Mouse (Mus musculus): ENCODE data around the gene Ifngr1. TPM values are rescaled to one million over a fixed set of nuclear protein-coding genes. Genes with fewer than 3 reads are reported as not detected.

Ifngr1 gene
- total RNA-seq, 2 experiments from 2014 or later, result 18.5 to 18.6 TPM

DNA sequence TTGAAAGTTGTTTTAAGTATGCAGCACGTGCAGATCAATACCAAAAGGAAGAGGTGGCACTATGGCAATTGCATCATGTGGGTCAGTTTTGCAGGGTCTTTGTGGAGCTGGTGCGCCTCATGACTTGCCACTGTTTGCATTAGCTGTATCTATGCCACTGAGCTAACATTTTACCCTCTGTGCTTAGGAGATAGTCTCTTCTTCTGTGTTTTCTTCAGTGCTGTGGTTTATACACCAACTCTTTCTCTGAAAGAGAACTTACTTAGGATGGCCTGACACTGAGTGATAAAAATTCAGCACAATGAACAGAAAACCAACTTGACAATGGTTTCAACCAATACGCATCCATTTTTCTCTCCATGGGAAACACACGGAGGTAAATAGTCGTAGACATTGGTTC lies 5.9 kb upstream of the Ifngr1 start:
- DNase-seq (ENCODE audit: low spot score in 2 of 2), result no peak

DNA sequence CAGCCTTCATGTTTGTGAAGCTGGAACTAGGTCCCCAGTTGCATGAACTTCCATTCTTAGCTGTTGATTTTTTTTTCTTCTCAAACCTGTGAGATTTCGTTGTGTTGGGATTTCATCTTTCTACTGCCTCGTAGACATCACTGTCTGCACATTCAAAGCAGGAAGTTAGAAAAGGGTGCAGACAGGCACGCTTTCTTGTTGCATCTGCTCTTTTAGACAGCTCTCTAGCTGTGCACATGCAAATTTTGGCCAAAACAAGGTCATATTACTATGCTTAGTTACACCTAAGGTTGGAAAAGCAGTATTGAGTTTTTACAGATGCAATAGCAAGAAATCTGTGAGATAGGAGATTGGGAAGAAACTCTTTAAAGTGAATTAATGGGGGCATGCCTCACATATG lies 4.5 kb upstream of the Ifngr1 start:
- no peak for DNase-seq (ENCODE audit: low spot score in 2 of 2)

DNA sequence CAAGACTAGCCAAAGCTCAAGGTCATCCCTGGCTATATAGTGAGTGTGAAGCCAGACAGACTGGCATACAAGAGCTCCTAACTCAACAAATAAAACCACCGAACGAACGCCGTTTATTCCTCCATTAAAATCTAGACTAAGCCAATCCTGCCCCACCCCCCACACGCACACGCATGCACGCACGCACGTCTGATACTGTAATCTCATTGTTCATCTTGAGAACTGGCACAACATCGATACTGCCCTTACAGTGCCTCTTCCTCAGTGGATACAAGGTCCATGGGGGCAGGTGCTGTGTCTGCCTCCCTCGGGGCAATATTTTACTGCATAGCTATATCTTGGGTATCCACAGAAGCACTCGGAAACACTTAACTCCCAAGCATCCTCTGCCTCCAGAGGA lies 2.1 kb upstream of the Ifngr1 start:
- DNase-seq (ENCODE audit: low spot score in 2 of 2), result no peak

DNA sequence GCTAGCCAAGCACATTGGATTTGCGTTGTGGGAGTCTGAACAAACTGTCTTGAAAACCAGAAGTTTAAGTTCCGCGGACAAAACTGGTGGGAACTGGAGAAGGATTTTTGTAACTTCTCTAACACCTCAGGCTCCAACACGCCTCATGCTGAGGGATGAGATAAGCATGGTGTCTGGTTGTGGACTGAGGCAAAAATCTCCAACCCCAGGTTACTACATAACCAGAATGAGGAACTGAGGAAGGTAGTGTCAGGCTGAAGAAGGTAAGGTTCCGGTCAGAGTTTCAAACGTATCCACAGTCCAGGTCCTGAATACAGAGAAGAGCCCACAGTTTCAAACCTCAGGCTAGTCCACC lies 486 bp upstream of the Ifngr1 start:
- no peak for DNase-seq (ENCODE audit: low spot score in 2 of 2)

DNA sequence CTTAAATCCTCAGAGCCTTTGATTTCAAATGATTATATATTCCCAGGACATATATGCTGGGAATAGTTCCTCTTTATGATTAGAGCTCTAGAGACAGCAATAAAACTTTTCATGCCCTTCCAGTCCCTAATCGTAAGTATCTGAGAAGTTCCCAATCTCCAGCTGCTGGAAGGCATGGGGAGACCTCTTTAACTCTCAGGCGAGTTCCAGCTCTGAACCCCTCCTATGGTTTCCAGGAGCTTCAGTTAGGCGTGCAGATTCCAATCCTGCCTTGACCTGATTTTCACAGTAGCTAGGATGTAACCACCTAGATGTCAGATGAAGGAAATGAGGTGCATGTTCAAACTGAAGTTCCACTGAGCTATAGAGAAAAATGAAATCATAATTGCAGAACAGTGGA lies 807 bp downstream of the Ifngr1 start:
- DNase-seq (ENCODE audit: low spot score in 2 of 2), result no peak

DNA sequence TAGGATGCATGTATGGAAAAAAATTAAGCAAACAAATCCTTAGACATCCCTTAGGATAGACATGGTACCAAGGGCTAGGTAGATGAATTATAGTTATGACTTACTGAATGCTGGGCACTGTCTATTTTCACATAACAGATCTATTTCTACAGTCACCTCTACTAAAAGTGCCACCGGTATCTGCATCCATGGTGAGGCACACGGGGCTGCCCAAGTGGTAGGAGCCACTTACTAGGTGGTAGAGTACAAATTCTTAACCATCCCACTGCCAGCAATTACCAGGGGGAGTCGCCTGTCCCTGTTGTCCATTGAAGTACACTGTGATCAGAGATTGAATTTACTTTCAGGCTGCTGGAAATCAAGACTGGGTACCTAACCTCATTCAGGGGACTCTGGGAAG lies 1.5 kb downstream of the Ifngr1 start:
- no peak for DNase-seq (ENCODE audit: low spot score in 2 of 2)

DNA sequence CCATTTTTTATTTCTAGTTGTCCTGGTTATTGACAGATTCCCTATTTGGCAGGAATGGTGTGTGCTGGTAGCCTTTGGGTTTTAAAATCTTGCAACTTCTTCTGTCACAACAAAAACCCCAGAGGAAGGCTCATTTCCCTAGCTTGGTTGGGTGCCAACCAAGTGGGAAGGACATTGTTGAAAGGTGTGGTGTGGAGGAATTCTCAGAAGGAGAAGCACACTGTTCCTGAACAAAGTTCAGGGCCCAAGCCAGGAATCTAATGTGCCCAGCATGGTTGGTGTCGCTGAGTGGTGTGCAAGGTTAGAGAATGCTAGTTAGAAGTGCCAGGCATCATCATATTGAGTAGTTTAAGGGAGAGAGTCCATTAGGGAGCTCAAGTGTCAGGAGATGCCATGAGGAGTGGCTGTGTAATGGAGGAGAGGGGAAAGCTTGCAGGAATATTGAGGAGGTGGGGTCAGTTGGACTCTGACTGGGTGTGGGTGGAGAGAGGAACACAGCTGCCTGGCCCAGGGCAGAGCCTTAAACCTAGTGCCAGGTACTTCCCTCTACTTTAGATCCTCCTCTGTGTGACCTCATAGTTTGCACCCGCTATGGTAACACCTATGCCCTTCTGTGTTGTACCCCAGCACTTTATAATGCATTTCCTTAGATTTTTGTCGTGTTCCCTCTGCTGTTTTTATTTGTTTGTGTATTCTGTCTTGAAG lies 2.6 kb downstream of the Ifngr1 start:
- DNase-seq (ENCODE audit: low spot score in 2 of 2), result no peak

DNA sequence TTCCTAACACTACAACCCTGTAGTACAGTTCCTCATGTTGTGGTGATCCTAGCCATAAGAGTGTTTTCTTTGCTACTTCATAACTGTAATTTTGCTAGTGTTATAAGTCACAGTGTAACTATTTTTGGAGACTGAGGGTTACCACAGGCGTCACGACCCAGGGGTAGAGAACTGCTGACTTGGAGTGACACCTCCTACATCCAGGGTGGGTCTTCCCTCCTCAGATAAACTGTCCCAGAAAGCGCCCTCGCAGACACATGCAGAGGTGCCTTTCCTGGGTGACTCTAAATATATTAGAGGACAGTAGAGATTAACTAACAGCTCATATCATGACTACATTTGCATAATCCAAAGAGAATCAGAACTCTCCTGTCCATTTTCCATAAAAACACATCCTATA lies 5.1 kb downstream of the Ifngr1 start:
- DNase-seq (ENCODE audit: low spot score in 2 of 2), result no peak

DNA sequence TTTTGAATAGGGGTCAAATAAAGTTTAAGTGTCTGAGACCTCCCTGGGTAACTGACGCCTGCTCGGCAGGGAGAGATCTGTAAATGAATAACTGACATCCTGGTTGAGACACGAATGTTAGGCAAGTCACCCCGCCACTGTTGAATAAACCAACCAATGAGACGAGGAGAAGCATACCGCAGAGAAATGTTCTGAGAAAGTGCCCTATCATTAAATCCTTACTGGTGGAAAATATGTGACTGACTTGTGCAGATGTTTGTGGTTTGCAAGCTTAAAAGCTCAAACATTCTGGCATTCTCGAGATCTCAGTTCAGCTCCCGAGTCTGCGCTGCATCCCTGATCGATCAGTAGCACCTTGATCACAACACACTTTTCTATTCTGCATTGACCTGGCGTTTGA lies 6.3 kb downstream of the Ifngr1 start:
- no peak for DNase-seq (ENCODE audit: low spot score in 2 of 2)

DNA sequence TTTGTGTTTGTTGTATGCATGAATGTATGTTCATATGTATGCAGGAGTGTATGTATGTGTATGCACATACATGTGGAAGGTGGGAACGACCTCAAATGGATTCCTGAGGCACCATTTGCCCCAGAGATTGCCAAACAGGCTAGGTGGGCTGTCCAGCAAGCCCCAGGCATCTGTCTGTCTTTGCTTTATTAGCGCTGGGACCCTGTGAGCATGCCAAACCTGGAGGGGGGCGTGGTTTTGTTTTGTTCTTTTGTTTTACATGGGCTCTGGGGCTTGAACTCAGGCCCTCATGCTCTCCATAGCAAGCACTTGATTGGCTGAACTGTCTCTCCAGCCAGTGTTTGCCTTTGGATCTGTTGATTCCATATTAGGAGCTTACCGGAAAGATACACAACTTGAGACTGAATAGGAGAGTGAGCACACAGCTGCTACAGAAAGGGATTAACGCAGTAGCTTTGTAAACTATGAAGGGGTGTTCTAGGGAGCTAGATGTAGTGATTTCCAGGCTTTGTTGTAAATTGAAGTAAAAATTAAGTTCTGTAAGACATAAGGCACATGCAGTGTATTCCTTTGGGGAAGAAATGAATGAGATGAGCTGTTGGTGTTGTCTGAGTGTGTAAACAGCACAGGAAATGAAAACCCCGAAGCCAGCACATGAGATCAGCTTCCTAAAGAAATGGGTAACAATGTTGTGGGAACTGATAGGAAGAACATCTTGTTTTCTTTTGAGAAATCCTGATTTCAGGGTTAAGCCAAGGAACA lies 7.8 kb downstream of the Ifngr1 start:
- no peak for DNase-seq (ENCODE audit: low spot score in 2 of 2)

DNA sequence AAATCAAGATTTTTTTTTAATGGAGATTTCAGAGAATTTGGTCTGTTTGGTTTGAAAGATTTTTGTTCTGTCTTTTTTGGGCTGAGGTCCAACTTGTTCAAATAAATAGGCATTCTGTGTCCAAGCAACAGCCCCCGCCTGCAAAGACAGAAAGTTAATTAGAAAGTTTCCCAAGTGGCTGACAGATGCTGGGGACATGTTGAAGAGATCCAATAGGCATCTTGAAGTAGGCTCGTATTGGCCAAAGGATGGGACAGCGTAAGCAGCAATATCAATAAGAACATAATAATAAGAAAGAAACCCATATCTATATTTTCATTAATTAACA lies 8.3 kb downstream of the Ifngr1 start:
- DNase-seq (ENCODE audit: low spot score in 2 of 2), result no peak

DNA sequence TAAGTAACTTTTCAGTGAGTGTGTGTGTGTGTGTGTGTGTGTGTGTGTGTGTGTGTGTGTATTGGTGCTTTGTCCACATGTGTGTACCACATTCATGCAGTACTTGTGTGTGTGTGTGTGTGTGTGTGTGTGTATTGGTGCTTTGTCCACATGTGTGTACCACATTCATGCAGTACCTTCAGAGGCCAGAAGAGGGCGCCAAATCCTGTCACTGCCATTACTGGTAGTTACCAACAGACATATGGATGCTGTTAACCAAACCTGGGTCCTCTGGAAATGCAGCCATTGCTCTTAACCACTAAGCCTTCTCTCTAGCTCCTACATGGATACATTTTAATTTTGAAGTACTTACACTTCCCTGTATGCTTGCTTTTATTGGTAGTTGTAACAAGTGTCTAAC lies 9.8 kb downstream of the Ifngr1 start:
- DNase-seq (ENCODE audit: low spot score in 2 of 2), result peak in 1 of 2 experiments; percentile 24

DNA sequence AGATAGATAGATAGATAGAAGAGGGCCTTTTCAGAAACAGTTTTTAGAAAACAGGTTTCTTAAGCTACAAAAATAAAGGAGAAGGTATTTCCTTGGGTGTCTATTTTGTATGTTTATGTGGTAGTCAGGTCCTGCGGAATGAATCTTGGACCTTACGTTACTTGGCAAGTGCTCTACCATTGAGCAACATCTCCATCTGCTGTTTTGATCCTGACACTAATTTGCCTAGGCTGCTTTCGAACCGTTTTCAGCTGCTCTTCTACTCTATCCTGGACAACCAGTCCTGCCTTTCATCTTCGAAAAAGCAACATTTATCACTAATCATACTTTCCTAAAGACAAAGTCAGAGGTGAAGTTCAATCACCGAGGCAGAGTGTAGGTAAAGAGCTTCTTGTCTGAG lies 11.5 kb downstream of the Ifngr1 start:
- DNase-seq (ENCODE audit: low spot score in 2 of 2), result no peak

DNA sequence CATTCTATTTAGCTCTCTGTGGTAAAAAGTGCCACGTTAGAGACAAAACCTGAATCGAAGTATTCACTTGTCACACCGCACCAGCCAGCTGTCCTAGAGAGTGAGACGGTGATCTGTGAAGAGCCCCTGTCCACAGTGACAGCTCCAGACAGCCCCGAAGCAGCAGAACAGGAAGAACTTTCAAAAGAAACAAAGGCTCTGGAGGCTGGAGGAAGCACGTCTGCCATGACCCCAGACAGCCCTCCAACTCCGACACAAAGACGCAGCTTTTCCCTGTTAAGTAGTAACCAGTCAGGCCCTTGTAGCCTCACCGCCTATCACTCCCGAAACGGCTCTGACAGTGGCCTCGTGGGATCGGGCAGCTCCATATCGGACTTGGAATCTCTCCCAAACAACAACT lies 17.4 kb downstream of the Ifngr1 start:
- no peak for DNase-seq (ENCODE audit: low spot score in 2 of 2)

DNA sequence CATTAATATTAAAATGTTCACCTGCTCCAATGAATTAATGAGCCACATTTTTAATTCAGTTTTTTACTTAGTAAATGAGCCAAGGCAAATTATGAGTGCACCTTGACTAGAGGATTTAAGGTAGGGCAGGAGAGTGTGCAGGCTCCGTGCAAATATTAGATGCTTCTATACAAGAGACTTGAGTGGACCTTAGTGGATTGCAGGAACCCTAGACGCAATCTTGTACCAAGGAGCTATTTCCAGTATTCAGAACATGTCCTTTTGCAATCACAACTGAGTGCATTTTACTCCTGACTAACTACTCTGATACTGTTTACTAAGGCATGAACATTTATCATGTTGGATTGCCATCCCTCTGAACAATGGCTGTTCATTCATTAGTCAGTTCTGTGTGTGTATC lies 19.9 kb downstream of the Ifngr1 start:
- DNase-seq (ENCODE audit: low spot score in 2 of 2), result no peak

DNA sequence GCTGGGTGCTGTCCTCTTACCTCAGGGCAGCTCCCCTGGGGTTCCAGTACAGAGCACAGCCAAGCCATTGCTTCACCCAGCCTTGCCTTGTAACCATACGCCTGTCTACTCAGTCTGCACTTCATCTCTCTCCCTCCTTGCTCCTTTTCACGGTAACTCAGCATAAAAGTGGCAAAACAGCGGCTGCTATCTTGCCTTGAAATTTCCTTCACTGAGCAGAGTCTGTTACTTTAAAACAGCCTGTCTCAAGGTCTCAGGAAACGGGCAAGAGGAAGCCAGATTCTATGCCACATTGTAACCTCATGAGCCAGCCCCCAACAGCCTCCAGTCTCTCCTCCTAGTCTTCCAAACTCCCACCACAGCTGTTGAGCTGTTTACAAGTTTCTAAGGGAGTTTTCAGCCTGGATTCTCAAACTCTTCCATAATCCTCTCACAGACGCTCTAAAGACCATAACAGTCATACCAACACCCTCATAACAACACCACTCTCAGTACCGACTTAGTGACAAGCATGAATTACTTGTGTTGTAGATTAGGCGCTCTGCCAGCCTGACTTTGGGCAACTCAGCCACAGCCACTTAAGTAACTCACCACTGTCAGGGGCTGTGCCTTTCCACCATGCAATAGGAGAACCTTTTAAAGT lies 21.5 kb downstream of the Ifngr1 start:
- no peak for DNase-seq (ENCODE audit: low spot score in 2 of 2)

DNA sequence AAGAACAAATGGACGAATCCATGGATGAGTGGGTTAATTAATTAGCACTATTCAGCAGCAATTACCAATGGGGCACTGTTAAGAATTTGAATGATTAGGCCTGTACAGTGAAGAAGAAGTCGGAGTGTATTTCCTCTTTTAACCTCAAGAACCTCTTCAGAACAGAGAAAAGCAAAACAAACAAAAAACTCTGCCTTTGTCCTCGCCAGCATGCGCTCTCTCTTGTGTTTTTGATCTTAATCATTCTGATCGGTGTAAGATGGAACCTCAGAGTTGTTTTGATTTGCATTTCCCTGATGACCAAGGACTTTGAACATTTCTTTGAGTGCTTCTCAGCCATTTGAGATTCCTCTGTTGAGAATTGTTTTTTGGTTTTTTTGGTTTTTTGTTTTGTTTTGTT lies 28.0 kb downstream of the Ifngr1 start:
- no peak for DNase-seq (ENCODE audit: low spot score in 2 of 2)

DNA sequence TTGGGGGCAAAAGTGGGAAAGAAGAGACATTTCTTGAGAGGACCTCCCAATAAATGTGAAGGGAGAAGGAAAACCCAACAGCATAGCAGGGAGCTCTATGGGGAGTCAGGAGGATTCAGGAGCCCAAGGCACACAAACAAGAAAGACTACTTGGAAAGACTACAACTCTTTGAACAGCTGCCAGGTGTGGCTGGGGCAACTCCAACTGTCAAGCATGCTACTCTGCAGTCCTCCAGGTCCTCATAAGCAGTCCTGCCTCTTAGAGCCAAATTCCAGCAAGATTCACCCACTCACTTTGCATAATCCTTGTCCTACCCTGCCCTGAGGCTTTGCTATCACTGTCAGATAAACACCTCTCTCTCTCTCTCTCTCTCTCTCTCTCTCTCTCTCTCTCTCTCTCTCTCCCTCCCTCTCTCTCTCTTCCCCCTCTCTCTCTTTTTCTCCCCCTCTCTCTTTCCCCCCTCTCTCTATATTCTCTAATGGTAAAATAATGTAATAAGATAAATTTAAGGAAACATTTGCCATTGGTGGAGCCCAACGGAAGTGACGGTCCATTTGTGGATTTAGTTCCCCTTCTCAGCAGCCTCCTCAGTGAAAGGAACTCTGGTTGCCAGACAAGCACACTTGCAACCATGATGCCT lies 29.8 kb downstream of the Ifngr1 start, which contains the start of gene Il22ra2:
Gene Il22ra2 (plus strand): TSS at position 591 of the 641 bp plus-strand sequence.
- DNase-seq (ENCODE audit: low spot score in 2 of 2), result no peak

DNA sequence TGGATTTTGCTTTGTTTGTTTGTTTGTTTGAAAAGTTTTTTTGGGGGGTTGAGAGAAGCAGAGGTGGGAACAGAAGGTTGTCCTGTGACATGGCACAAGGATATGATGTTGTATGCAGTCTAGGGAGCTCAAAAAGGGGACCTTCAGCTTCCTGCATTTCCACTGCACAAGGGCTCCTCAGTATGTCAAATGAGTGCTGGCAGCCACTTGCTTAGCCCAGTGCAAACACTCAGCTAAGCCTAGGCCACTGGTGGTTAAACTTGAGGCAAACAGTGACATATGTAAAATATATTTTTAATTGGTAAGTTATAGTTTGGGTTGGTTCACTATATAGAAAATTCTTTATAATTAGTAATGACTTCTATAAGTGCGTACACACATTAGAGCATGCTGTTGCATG lies 32.9 kb downstream of the Ifngr1 start:
- DNase-seq (ENCODE audit: low spot score in 2 of 2), result no peak

DNA sequence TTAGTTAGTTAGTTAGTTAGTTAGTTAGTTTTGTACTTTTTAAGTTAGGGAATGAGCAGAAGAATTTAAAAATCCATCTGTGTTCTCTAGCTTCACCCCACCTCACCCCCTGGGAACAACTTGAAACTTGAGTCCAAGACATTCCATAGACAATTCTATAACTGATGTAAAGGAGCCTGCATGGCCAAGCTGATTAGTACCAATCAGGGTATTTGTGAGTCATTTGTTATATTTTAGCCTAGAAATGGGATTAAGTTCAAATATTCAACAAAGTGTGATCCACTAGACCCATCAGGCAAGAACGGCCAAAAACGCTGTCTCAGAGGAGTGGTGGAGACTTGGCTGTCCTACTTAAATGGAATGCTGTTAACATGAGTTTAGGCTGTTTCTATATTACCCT lies 35.6 kb downstream of the Ifngr1 start:
- DNase-seq (ENCODE audit: low spot score in 2 of 2), result no peak

DNA sequence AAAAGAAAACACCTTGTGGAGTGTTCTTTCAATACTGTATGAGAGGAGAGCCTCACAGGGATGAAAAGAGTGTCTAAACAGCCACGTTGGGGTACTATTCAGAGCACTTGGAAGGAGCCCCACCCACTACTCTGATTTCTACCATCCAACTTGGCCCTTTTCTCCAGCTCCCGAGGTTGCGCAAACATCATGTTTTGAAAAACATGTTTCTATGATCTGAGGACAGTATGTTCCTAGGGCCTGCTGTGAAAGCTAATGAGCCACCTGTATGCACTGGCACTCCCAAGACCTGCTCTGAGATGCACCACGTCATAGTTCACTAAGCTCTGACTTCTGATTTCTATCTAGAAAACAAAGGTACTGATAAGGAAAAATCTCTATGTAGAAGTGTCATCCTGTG lies 36.0 kb downstream of the Ifngr1 start:
- DNase-seq (ENCODE audit: low spot score in 2 of 2), result no peak

DNA sequence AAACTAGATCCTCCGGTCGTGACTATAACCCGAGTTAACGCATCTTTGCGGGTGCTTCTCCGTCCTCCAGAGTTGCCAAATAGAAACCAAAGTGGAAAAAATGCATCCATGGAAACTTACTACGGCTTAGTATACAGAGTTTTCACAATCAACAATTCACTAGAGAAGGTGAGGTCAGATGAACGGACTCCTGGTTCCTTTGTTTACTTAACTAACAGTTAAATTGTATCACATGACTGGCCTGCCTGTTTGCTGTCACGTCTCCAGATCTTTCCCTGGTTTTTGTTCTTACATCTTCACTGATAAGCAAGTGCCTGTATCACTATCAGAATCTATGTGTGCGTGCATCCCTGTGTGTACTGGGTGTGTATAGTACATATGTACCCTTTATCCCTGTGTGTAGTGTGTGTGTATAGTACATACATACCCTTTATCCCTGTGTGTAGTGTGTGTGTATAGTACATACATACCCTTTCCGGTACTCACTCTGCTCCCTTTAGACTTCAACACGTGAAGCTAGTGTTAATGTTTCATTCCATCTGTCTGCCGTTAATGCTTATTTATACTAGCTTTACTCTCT lies 40.0 kb downstream of the Ifngr1 start:
- DNase-seq (ENCODE audit: low spot score in 2 of 2), result no peak
